Mouse (Mus musculus) heart, embryonic 11.5 days (tissue): ENCODE measurements around the gene Prdx6b. TPM values are rescaled to one million over a fixed set of nuclear protein-coding genes. Genes with fewer than 3 reads are reported as not detected.

Source experiments
- ATAC-seq: fragments of 200-750 bp; cut with Nextera tagmentation; replicated peaks from 2 replicates; pipeline ENCODE4 v1.8.0; 2017; ENCODE audit warnings: moderate library complexity; ENCODE audit not compliant: insufficient number of reproducible peaks, low FRiP score, low TSS enrichment
- H3K27ac ChIP-seq: fragments of 300-500 bp; sonication (generic); 2 replicates; pipeline ENCODE4 v1.5.1; 2014; ENCODE audit warnings: mild to moderate bottlenecking, low read depth, low read length
- H3K27me3 ChIP-seq: fragments of 300-500 bp; sonication (generic); 2 replicates; pipeline ENCODE4 v1.6.1; 2014; ENCODE audit warnings: mild to moderate bottlenecking, low read length, mixed read lengths; ENCODE audit not compliant: control insufficient read depth, insufficient read depth
- H3K36me3 ChIP-seq: fragments of 300-500 bp; sonication (generic); 2 replicates; pipeline ENCODE4 v1.6.1; 2014; ENCODE audit warnings: mild to moderate bottlenecking, low read length, moderate library complexity, mixed read lengths; ENCODE audit not compliant: control insufficient read depth, insufficient read depth
- H3K4me1 ChIP-seq: fragments of 300-500 bp; sonication (generic); 2 replicates; pipeline ENCODE4 v1.6.1; 2014; ENCODE audit warnings: low read length; ENCODE audit not compliant: control insufficient read depth, insufficient read depth
- H3K4me2 ChIP-seq: fragments of 300-500 bp; sonication (generic); 2 replicates; pipeline ENCODE4 v1.6.1; 2014; ENCODE audit warnings: mild to moderate bottlenecking, moderate library complexity
- H3K4me3 ChIP-seq: fragments of 300-500 bp; sonication (generic); 2 replicates; pipeline ENCODE4 v1.5.1; 2014; ENCODE audit warnings: low read depth, low read length
- H3K9ac ChIP-seq: fragments of 300-500 bp; sonication (generic); 2 replicates; pipeline ENCODE4 v1.6.1; 2014; ENCODE audit warnings: mild to moderate bottlenecking, low read depth, low read length, moderate library complexity
- H3K9me3 ChIP-seq: fragments of 300-500 bp; sonication (generic); replicated peaks from 2 replicates; pipeline ENCODE4 v1.6.1; 2016; ENCODE audit warnings: low read length; ENCODE audit not compliant: control insufficient read depth
- WGBS: fragments of 180-500 bp; shearing (Covaris S2); extraction: QIAGEN DNeasy Blood & Tissue Kit; methylation state at CpG from one replicate; pipeline ENCODE4 v1.1.7; 2014; ENCODE audit not compliant: insufficient replicate concordance; 5-methylcytosine and 5-hydroxymethylcytosine counted together
- polyA plus RNA-seq: library from polyadenylated mRNA; unstranded; fragments of >200 nt; fragmentation: Nextera tagmentation; extraction: Ambion mirVana; gene quantifications from 2 replicates; pipeline ENCODE4 v1.2.1, GENCODE M21; 2014

Prdx6b gene
- polyA plus RNA-seq, 1 experiment from 2014 or later, result not detected

GRCm38 (mm10) chr2:80275136-80275535, 17.1 kb upstream of the Prdx6b start:
- Histone ChIP-seq H3K4me1 (no peaks in the 10 kb centered on the region), H3K9me3 (no peaks in the 10 kb centered on the region), H3K9ac (no peak overlapping the region), H3K36me3 (no peaks in the 10 kb centered on the region), H3K4me2 (no peak overlapping the region), H3K4me3 (no peak overlapping the region), H3K27me3 (no peaks in the 10 kb centered on the region), H3K27ac (no peak overlapping the region)
- WGBS, result 48% methylated on average over 2 of the region's 2 CpGs
- no peak for ATAC-seq

GRCm38 (mm10) chr2:80282214-80282613, 10.1 kb upstream of the Prdx6b start:
- no peaks in the 10 kb centered on the region for H3K4me1 ChIP-seq
- no peak for ATAC-seq
- H3K4me2 ChIP-seq, result no peak overlapping the region
- H3K9me3 ChIP-seq, result no peaks in the 10 kb centered on the region
- WGBS, result 70% methylated on average over 2 of the region's 2 CpGs
- no peaks in the 10 kb centered on the region for H3K27me3 ChIP-seq
- no peaks in the 10 kb centered on the region for H3K36me3 ChIP-seq
- H3K27ac ChIP-seq, result no peak overlapping the region
- H3K9ac ChIP-seq, result no peak overlapping the region
- H3K4me3 ChIP-seq, result no peak overlapping the region

- Histone ChIP-seq H3K4me3 (no peak overlapping the region), H3K9me3 (no peaks in the 10 kb centered on the region), H3K4me1 (no peaks in the 10 kb centered on the region), H3K9ac (no peak overlapping the region), H3K27ac (no peak overlapping the region), H3K36me3 (no peaks in the 10 kb centered on the region), H3K27me3 (no peaks in the 10 kb centered on the region), H3K4me2 (no peak overlapping the region)
- WGBS, result 82% methylated on average over 4 of the region's 4 CpGs
- no peak for ATAC-seq
Observed at GRCm38 (mm10) chr2:80286397-80286796, 5.9 kb upstream of the Prdx6b start.

GRCm38 (mm10) chr2:80298334-80298733, 6.1 kb downstream of the Prdx6b start:
- Histone ChIP-seq H3K4me2 (no peak overlapping the region), H3K9ac (no peak overlapping the region), H3K27me3 (no peaks in the 10 kb centered on the region), H3K36me3 (no peaks in the 10 kb centered on the region), H3K27ac (no peak overlapping the region), H3K4me3 (no peak overlapping the region), H3K4me1 (no peaks in the 10 kb centered on the region), H3K9me3 (no peaks in the 10 kb centered on the region)
- ATAC-seq, result no peak
- WGBS, result 55% methylated on average over 3 of the region's 3 CpGs

DNA sequence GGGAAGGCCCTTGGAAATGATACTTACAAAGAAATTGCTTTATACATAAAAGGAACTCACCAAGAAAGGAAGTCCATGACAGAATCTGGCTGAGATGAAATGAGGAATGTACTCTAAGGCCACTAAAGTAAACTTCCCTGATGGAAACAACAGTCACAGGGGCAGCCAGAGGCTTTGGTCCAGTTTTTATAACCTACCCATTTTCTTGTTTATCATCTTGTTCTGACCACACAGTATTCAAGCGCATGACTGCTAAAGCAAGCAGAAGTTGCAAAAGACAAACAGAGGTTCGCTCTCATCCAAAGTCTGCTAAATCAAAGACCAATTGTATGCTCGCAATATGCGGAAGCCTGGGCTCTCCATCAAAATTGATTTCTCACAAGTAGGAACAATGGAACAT, 8.5 kb downstream of the Prdx6b start:
- Histone ChIP-seq H3K4me2 (no peak overlapping the region), H3K4me3 (no peak overlapping the region), H3K36me3 (no peaks in the 10 kb centered on the region), H3K27ac (no peak overlapping the region), H3K9me3 (no peaks in the 10 kb centered on the region), H3K4me1 (no peaks in the 10 kb centered on the region), H3K27me3 (peaks cover 2% of the 10 kb centered on the region; the same call in 1 of the 2 replicates), H3K9ac (no peak overlapping the region)
- WGBS, result 84% methylated on average over 4 of the region's 4 CpGs
- no peak for ATAC-seq

- 76% methylated on average over 2 of the region's 2 CpGs for WGBS
- Histone ChIP-seq H3K4me1 (no peaks in the 10 kb centered on the region), H3K36me3 (no peaks in the 10 kb centered on the region), H3K27ac (no peak overlapping the region), H3K4me3 (no peak overlapping the region), H3K4me2 (no peak overlapping the region), H3K9ac (no peak overlapping the region), H3K9me3 (no peaks in the 10 kb centered on the region), H3K27me3 (peaks cover 2% of the 10 kb centered on the region; the same call in 1 of the 2 replicates)
- no peak for ATAC-seq
Observed at GRCm38 (mm10) chr2:80303957-80304356, 11.7 kb downstream of the Prdx6b start.

GRCm38 (mm10) chr2:80307701-80308100, 15.4 kb downstream of the Prdx6b start:
- Histone ChIP-seq H3K27ac (no peak overlapping the region), H3K36me3 (no peaks in the 10 kb centered on the region)
- WGBS, result 88% methylated on average over 3 of the region's 3 CpGs

DNA sequence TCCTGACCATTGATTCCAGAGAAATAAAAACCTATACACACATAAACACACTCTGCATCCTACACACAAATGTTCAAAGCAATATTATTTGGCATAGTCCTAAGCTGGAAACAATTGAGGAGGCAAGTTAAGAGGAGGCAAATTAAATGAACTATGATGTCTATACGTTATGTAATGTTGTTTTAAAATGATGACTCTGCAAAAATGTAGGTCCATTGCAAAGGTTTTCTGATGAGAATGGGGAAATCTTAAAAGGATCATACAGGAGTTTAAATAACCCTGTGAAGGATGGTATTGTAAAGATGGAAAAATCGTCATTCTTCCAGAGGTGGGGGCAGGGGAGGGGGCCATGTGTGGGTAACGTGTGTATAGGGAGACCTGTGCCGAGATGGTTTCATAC, 17.5 kb downstream of the Prdx6b start:
- Histone ChIP-seq H3K9ac (no peak overlapping the region), H3K4me1 (no peaks in the 10 kb centered on the region), H3K36me3 (no peaks in the 10 kb centered on the region), H3K4me2 (no peak overlapping the region), H3K9me3 (no peaks in the 10 kb centered on the region), H3K27me3 (peaks cover 1% of the 10 kb centered on the region; the same call in 1 of the 2 replicates), H3K27ac (no peak overlapping the region), H3K4me3 (no peak overlapping the region)
- whole genome bisulfite sequencing, result 65% methylated on average over 4 of the region's 4 CpGs
- no peak for ATAC-seq

More at GRCm38 (mm10) chr2:80307701-80308100, 15.4 kb downstream of the Prdx6b start:
- Histone ChIP-seq H3K4me2 (no peak overlapping the region), H3K9me3 (no peaks in the 10 kb centered on the region), H3K4me1 (no peaks in the 10 kb centered on the region), H3K9ac (no peak overlapping the region), H3K4me3 (no peak overlapping the region), H3K27me3 (peaks cover 2% of the 10 kb centered on the region; the same call in 1 of the 2 replicates)
- ATAC-seq, result no peak

DNA sequence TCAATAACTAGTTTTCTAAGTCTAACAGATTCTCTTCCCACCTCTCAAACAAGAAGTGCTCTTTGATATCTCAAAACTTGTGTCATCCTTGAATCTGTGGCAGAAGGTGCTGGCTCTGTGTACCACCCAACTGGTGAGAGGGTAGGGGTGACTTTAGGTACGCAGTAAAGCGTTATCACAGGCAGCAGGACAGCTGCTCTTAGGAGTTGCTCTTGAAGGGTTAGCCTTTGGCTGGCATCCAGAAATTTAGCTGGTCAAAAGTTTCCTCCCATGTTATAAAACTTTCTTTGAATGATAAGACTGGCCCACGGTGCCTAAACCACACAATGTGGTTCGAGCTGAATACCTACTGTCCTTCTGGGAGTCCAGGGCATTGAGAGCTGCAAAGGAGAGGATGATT, 18.5 kb downstream of the Prdx6b start:
- ATAC-seq, result no peak
- H3K27me3 ChIP-seq, result no peaks in the 10 kb centered on the region
- no peak overlapping the region for H3K27ac ChIP-seq
- H3K9ac ChIP-seq, result no peak overlapping the region
- no peaks in the 10 kb centered on the region for H3K9me3 ChIP-seq
- H3K36me3 ChIP-seq, result no peaks in the 10 kb centered on the region
- H3K4me1 ChIP-seq, result no peaks in the 10 kb centered on the region
- H3K4me2 ChIP-seq, result no peak overlapping the region
- H3K4me3 ChIP-seq, result no peak overlapping the region
- WGBS, result 48% methylated on average over 4 of the region's 4 CpGs
